Mouse (Mus musculus): Measurements from ENCODE around the gene Ank2.
"Not testable (repeated sequence)": the region's sequence is repeated elsewhere in the genome, so short reads cannot be mapped to it uniquely, and the experiment has no call there.

The Ank2 gene

GRCm38 (mm10) chr3:127481658-127482057 lies 17.5 kb downstream of the Ank2 start:
- DNase-seq: no peak

GRCm38 (mm10) chr3:127480369-127480768 lies 18.8 kb downstream of the Ank2 start:
- not testable (repeated sequence) for DNase-seq

DNA sequence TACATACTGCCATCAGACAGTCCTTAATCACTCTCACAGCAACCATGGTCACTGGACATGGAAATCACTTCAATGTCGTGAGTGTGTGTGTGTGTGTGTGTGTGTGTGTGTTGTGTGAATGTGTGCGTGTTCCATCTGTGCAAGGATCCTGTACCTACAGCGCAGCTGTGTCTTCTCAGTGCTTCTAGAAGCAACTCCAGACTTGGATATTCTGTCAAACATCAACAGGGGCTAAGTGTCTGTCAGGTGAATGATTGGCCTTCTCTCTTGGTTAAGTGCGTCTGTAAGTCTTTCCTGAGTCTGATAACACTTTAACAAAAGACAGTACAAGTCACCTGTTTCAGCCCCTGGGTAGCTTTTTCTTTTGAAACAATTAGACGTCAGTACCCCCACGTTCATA lies 25.0 kb downstream of the Ank2 start:
- no peak for DNase-seq

- no peak for DNase-seq
Observed at GRCm38 (mm10) chr3:127469164-127469752, 29.9 kb downstream of the Ank2 start.

DNA sequence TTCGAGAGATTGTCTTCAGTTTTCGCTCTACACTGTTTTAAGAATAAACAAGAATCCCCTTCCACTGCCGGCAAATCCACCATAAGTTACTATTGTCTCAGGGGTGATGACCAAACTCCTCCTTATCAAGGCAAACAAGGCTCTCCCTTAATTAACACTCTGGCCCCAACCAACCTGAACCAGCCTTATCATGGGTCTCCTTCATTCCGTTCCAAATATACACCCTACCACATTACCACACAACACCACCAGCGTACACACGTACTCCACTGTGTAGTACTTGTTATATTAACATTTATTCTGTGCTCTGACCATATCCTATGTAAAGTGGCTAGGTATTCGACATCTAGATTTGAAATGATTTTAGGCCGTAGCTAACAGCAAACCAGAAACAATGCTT lies 30.6 kb downstream of the Ank2 start:
- no peak for DNase-seq

DNA sequence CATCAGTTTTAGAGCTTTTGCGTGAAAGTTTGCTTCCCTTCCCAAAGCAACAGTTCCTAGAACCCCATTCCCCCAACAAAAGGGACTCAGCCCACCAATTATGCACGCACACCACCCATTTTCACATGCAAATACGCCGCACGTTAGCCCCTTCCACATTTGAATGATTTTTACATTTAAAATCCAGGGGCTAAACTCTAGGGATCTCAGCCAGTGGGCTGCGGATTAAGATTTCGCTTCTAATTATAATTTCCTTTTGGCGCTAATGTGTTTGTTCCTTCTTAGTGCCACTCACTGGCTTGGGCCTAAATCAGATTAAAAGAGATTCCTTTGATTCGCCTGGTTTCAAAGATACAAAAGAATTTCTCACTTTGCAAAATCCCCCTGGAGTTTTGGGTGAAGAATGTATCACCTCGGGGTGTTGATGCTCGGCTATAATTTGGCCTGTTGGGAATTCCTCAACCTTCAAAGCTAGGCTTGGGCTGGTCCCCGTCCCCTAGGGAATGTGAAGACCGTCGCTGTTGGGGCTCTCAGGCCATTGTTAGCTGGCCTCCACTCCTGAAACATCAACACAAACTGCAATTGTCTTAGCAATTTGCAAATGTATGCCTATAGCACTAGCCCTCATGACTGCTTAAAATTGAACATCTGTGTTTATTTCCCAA lies 35.2 kb downstream of the Ank2 start:
- DNase-seq: no peak

GRCm38 (mm10) chr3:127463165-127463564 lies 36.0 kb downstream of the Ank2 start:
- DNase-seq: no peak

DNA sequence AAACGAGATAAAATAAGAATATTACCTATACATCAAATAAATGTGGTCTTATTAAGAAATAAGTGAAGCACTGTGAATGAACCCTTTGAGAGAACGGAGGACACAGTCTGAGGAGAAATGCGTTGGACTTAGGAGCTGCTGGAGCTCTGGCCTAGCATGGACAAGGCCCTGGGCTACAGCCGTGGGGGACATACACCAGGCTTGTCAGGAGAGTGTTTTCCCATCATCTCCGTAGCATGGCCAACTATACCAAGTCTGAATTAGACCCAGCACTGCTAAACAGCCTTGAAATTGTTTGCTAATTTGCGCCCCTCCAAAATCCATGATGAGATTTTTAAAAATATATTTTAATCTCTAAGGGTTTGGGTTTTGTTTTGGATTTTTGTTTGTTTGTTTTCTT lies 36.7 kb downstream of the Ank2 start:
- no peak for DNase-seq

- peak in 1 of 2 experiments; percentile 20 for DNase-seq
Observed at GRCm38 (mm10) chr3:127460891-127461437, 38.2 kb downstream of the Ank2 start.

DNA sequence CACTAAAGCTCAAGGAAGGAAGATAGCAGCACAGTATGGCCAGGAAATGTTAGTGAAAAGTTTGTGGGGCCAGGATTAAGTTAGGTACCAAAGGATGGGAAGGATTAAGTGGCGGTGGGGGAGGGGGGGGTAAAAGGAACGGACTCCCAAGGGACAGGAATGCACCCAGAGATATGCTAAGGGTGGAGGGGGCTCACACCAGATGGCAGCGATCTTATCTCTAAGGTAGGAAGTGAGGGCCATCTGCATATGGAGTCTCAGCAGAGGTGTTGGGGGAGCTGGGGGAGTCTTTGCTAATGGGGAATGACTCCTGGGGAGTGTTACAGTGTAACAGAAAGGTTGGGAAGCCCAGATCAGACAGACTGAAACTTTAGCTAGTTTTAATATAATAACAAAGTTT lies 39.3 kb downstream of the Ank2 start:
- no peak for DNase-seq

DNA sequence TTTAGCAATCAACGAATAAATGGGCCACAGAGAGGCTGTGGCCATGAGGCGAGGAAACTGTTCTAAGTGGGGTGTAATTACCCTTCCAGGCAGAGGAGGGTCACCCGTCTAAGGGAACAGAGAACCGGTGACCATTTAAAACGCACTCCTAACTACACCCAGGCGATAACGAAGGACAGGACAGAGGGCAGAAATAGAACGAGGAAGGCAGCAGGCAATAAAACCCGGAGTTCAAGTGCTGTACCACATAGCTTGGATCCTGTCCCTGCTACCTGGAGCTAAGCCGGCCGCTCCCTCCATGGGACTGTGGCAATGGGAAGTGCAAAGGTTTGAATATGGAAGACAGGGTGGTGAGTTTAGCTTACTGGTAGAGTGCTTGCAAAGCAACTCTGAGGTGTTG lies 40.2 kb downstream of the Ank2 start:
- no peak for DNase-seq

GRCm38 (mm10) chr3:127458420-127458798 lies 40.7 kb downstream of the Ank2 start:
- no peak for DNase-seq

DNA sequence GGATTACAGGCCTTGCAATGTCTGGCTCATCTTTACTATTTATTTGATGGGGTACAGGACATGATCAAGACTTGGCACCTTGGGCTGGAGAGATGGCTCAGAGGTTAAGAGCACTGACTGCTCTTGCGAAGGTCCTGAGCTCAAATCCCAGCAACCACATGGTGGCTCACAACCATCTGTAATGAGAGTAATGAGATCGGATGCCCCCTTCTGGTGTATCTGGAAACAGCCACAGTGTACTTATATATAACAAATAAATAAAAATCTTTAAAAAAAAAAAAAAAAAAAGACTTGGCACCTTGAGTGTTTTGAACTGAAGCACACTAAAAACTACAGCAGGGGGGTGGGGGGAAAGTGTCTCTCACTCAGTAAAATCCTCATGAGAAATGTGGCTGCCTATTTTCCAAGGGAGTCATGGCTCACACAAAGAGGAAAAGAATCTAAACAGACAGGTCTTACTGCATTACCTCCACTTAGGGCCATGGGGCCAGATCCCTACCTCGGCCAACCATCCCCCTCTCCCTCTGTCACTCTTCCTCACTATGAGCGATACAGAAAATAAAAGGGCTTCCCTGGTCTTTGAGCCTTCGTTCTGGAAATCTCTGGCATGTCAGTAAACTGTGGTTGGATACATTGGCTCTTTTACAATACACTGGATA lies 41.3 kb downstream of the Ank2 start:
- DNase-seq: no peak

DNA sequence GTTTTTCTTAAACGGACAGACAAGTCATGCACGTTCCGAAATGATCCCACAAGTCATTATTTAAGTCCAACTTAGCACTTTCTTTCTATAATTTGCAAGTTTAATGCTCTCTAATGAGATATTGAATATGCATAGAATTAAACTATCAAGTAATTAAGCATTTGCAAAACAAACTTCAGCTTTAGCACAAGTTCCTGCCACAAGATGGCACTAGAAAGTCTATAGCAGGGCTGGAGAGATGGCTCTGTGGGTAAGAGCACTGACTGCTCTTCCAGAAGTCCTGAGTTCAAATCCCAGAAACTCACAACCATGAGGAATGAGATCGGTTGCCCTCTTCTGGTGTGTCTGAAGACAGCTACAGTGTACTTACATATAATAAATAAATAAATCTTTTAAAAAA lies 45.4 kb downstream of the Ank2 start:
- DNase-seq: peak; percentile 29 to 30

DNA sequence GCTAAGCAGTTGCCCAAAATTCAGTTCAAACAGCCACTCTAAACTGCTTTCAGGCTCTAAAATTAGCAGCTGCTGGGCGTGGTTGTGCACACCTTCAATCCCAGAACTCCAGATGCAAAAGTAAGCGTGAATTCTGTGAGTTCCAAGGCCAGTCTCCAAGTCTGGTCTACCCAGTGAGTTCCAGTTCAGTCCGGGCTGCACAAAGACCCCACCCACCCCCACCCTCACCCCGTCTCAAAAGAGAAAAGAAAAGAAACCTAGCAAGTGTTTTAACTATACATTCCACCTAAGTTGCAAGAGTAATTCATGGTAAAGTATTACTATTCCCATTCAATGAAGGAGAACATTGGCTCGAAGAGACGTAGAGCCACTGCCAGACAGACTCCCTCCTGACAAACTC lies 45.9 kb downstream of the Ank2 start:
- no peak for DNase-seq

- no peak for DNase-seq
Observed at GRCm38 (mm10) chr3:127452233-127452632, 46.9 kb downstream of the Ank2 start.

DNA sequence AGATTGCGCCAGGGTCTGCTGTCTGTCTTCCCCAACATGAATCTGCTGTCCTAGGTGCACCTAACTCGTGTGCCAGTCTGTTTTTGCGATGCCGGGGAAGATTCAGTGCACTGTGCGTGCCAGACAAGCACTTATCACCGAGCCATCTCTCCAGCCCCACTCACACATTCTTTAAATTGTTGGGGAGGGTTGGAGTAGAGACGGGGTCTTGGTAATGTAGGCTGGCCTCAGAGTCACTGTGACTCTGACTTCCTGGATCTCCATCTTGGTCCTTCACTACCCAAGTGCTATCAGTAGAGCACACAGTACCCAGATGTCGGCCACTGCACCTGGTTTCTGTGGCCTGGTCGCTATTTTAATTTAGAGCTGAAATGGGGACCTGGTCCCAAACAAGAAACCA lies 47.4 kb downstream of the Ank2 start:
- no peak for DNase-seq

DNA sequence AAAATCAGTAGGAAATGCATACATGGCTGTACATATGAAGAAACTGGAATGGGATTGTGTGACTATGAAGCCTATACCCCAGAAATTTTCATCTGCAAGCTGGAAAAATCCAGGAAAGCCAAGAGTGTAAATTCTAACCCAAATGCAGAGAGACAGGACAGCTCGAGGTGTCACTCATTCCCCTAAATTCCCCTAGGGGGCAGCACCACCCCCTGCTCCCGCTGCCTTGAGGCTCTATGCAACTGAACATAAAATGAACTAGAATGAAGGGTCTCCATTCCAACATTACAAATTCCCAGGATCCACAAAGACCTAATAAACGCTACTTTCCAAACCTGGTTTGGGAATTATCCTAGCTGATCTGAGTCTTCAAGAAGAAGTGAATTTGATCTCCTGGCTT lies 48.1 kb downstream of the Ank2 start:
- DNase-seq: peak; percentile 68 to 77

GRCm38 (mm10) chr3:127446173-127446572 lies 53.0 kb downstream of the Ank2 start:
- DNase-seq: peak; percentile 86 to 87

- no peak for DNase-seq
Observed at GRCm38 (mm10) chr3:127433291-127433690, 65.9 kb downstream of the Ank2 start.

GRCm38 (mm10) chr3:127429866-127430265 lies 69.3 kb downstream of the Ank2 start:
- DNase-seq: peak; percentile 76 to 82

- DNase-seq: peak; percentile 25 to 40
Observed at GRCm38 (mm10) chr3:127428527-127428926, 70.6 kb downstream of the Ank2 start.

DNA sequence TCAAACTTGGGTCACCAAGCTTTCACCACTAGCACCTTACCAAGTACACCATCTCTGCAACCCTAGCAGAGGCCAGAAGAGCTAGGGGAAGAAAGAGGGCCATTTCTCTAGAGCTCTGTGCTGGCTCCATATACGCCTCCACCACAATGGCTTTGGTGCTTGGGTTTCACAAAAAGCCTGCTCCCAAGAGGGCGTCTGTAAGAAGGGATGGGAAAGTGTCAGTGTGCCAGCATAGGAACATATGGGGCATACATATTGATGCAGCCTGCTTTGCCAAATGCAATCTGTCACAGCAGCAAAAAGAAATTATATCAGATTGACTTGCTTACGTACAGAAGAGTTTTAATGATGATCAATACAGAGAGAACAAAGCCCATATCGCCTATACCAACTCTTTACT lies 82.2 kb downstream of the Ank2 start:
- no peak for DNase-seq

- no peak for DNase-seq
Observed at GRCm38 (mm10) chr3:127414438-127414837, 84.7 kb downstream of the Ank2 start.

Data from cerebellum, postnatal 10 days (tissue).